Mouse (Mus musculus): ENCODE data around the gene Rmnd5b. TPM values are rescaled to one million over a fixed set of nuclear protein-coding genes. Genes with fewer than 3 reads are reported as not detected.
A peak's percentile ranks its signal among the peaks of the same experiment; 100 is the strongest.
"Not testable (repeated sequence)": the region's sequence is repeated elsewhere in the genome, so short reads cannot be mapped to it uniquely, and the experiment has no call there.

The Rmnd5b gene
- polyA plus RNA-seq, 1 experiment = 123 TPM

- WGBS = 29% methylated on average over 8 of the region's 8 CpGs
- peak overlapping the region; percentile 100 for H3K4me3 ChIP-seq (ENCODE audit: control insufficient read depth, insufficient read depth, low read length)
- TF ChIP-seq POLR2A (IDR thresholded peaks at IDR 0.05; ENCODE audit: control insufficient read depth, extremely low read depth, insufficient read depth, low read length, poor library complexity) (no peak), CTCF (IDR thresholded peaks at IDR 0.05; ENCODE audit: borderline replicate concordance, control insufficient read depth, extremely low read depth, insufficient read depth, low read length, poor library complexity) (no peak)
- no peaks in the 10 kb centered on the region for H3K27me3 ChIP-seq (ENCODE audit: control insufficient read depth, insufficient read depth, low read length)
- peak; percentile 23 for DNase-seq
- H3K27ac ChIP-seq (ENCODE audit: control insufficient read depth, insufficient read depth, low read length) = peak overlapping the region; percentile 26; the same call in 1 of the 2 replicates
- peaks cover 15% of the 10 kb centered on the region for H3K4me1 ChIP-seq (replicated peaks; ENCODE audit: control insufficient read depth, insufficient read depth, low read length)
- H3K36me3 ChIP-seq (ENCODE audit: control insufficient read depth, insufficient read depth, low read length) = peaks cover 9% of the 10 kb centered on the region
Measured at GRCm38 (mm10) chr11:51618894-51619408, 16.7 kb downstream of the Rmnd5b start.

- no peaks in the 10 kb centered on the region for H3K36me3 ChIP-seq (ENCODE audit: control insufficient read depth, insufficient read depth, low read length)
- H3K4me1 ChIP-seq (replicated peaks; ENCODE audit: control insufficient read depth, insufficient read depth, low read length) = peaks cover 15% of the 10 kb centered on the region
- 0% methylated on average over 4 of the region's 4 CpGs for WGBS
- DNase-seq = peak; percentile 84
- H3K27ac ChIP-seq (ENCODE audit: control insufficient read depth, insufficient read depth, low read length) = no peak overlapping the region
- no peak overlapping the region for H3K4me3 ChIP-seq (ENCODE audit: control insufficient read depth, insufficient read depth, low read length)
- H3K27me3 ChIP-seq (ENCODE audit: control insufficient read depth, insufficient read depth, low read length) = no peaks in the 10 kb centered on the region
- TF ChIP-seq CTCF (IDR thresholded peaks at IDR 0.05; ENCODE audit: borderline replicate concordance, control insufficient read depth, extremely low read depth, insufficient read depth, low read length, poor library complexity) (no peak), POLR2A (IDR thresholded peaks at IDR 0.05; ENCODE audit: control insufficient read depth, extremely low read depth, insufficient read depth, low read length, poor library complexity) (no peak)
Measured at GRCm38 (mm10) chr11:51617693-51618092, 18.0 kb downstream of the Rmnd5b start.

GRCm38 (mm10) chr11:51616113-51616512, 19.6 kb downstream of the Rmnd5b start:
- not testable (repeated sequence) for DNase-seq; H3K27me3 ChIP-seq (ENCODE audit: control insufficient read depth, insufficient read depth, low read length); H3K36me3 ChIP-seq (ENCODE audit: control insufficient read depth, insufficient read depth, low read length); H3K4me3 ChIP-seq (ENCODE audit: control insufficient read depth, insufficient read depth, low read length); H3K27ac ChIP-seq (ENCODE audit: control insufficient read depth, insufficient read depth, low read length)
- peaks cover 15% of the 10 kb centered on the region for H3K4me1 ChIP-seq (replicated peaks; ENCODE audit: control insufficient read depth, insufficient read depth, low read length)
- 87% methylated on average over 7 of the region's 7 CpGs for WGBS

GRCm38 (mm10) chr11:51615601-51616000, 20.1 kb downstream of the Rmnd5b start:
- no peak for TF ChIP-seq CTCF (IDR thresholded peaks at IDR 0.05; ENCODE audit: borderline replicate concordance, control insufficient read depth, extremely low read depth, insufficient read depth, low read length, poor library complexity)
- peak; percentile 85; the same call in 1 of the 2 replicates for TF ChIP-seq POLR2A (IDR thresholded peaks at IDR 0.05; ENCODE audit: control insufficient read depth, extremely low read depth, insufficient read depth, low read length, poor library complexity)
- H3K27me3 ChIP-seq (ENCODE audit: control insufficient read depth, insufficient read depth, low read length) = no peaks in the 10 kb centered on the region
- H3K36me3 ChIP-seq (ENCODE audit: control insufficient read depth, insufficient read depth, low read length) = no peaks in the 10 kb centered on the region
- WGBS = 1% methylated on average over 14 of the region's 14 CpGs
- peak overlapping the region; percentile 54 for H3K4me3 ChIP-seq (ENCODE audit: control insufficient read depth, insufficient read depth, low read length)
- H3K4me1 ChIP-seq (replicated peaks; ENCODE audit: control insufficient read depth, insufficient read depth, low read length) = peaks cover 13% of the 10 kb centered on the region
- DNase-seq = peak; percentile 71
- peak overlapping the region; percentile 66; the same call in 1 of the 2 replicates for H3K27ac ChIP-seq (ENCODE audit: control insufficient read depth, insufficient read depth, low read length)

- Histone ChIP-seq H3K4me3 (ENCODE audit: control insufficient read depth, insufficient read depth, low read length) (no peak overlapping the region; the same call in 1 of the 2 replicates), H3K36me3 (ENCODE audit: control insufficient read depth, insufficient read depth, low read length) (no peaks in the 10 kb centered on the region), H3K4me1 (replicated peaks; ENCODE audit: control insufficient read depth, insufficient read depth, low read length) (peaks cover 13% of the 10 kb centered on the region), H3K27ac (ENCODE audit: control insufficient read depth, insufficient read depth, low read length) (peak overlapping the region; percentile 66), H3K27me3 (ENCODE audit: control insufficient read depth, insufficient read depth, low read length) (no peaks in the 10 kb centered on the region)
- DNase-seq = no peak
- TF ChIP-seq CTCF (IDR thresholded peaks at IDR 0.05; ENCODE audit: borderline replicate concordance, control insufficient read depth, extremely low read depth, insufficient read depth, low read length, poor library complexity) = no peak
- TF ChIP-seq POLR2A (IDR thresholded peaks at IDR 0.05; ENCODE audit: control insufficient read depth, extremely low read depth, insufficient read depth, low read length, poor library complexity) = no peak
- WGBS = 32% methylated on average over 7 of the region's 7 CpGs
Measured at GRCm38 (mm10) chr11:51615129-51615528, 20.6 kb downstream of the Rmnd5b start.

GRCm38 (mm10) chr11:51614256-51614655, 21.4 kb downstream of the Rmnd5b start:
- H3K36me3 ChIP-seq (ENCODE audit: control insufficient read depth, insufficient read depth, low read length) = no peaks in the 10 kb centered on the region
- H3K27ac ChIP-seq (ENCODE audit: control insufficient read depth, insufficient read depth, low read length) = no peak overlapping the region
- DNase-seq = no peak
- TF ChIP-seq POLR2A (IDR thresholded peaks at IDR 0.05; ENCODE audit: control insufficient read depth, extremely low read depth, insufficient read depth, low read length, poor library complexity) (no peak), CTCF (IDR thresholded peaks at IDR 0.05; ENCODE audit: borderline replicate concordance, control insufficient read depth, extremely low read depth, insufficient read depth, low read length, poor library complexity) (no peak)
- H3K4me1 ChIP-seq (replicated peaks; ENCODE audit: control insufficient read depth, insufficient read depth, low read length) = peaks cover 19% of the 10 kb centered on the region
- 95% methylated on average over 8 of the region's 8 CpGs for WGBS
- no peaks in the 10 kb centered on the region for H3K27me3 ChIP-seq (ENCODE audit: control insufficient read depth, insufficient read depth, low read length)
- no peak overlapping the region for H3K4me3 ChIP-seq (ENCODE audit: control insufficient read depth, insufficient read depth, low read length)

GRCm38 (mm10) chr11:51609940-51610339, 25.8 kb downstream of the Rmnd5b start:
- peaks cover 16% of the 10 kb centered on the region for H3K4me1 ChIP-seq (replicated peaks; ENCODE audit: control insufficient read depth, insufficient read depth, low read length)
- 71% methylated on average over 5 of the region's 5 CpGs for WGBS
- H3K36me3 ChIP-seq (ENCODE audit: control insufficient read depth, insufficient read depth, low read length); DNase-seq; H3K4me3 ChIP-seq (ENCODE audit: control insufficient read depth, insufficient read depth, low read length); H3K27me3 ChIP-seq (ENCODE audit: control insufficient read depth, insufficient read depth, low read length): not testable (repeated sequence)
- H3K27ac ChIP-seq (ENCODE audit: control insufficient read depth, insufficient read depth, low read length) = peak overlapping the region; percentile 91

Data from thymus, adult 2 months (tissue).